Mouse (Mus musculus) intestine, embryonic 16.5 days (tissue): ENCODE results near the gene Rilp. TPM values are rescaled to one million over a fixed set of nuclear protein-coding genes. Genes with fewer than 3 reads are reported as not detected.

ENCODE experiments used
- ATAC-seq: fragments of 200-750 bp; cut with Nextera tagmentation; 2 replicates; pipeline ENCODE4 v1.8.0; 2017; ENCODE audit warnings: moderate TSS enrichment, moderate library complexity
- H3K27ac ChIP-seq: fragments of 300-500 bp; sonication (generic); 2 replicates; pipeline ENCODE4 v1.5.1; 2014; ENCODE audit warnings: mild to moderate bottlenecking, low read length
- H3K27me3 ChIP-seq: fragments of 300-500 bp; sonication (generic); replicated peaks from 2 replicates; pipeline ENCODE4 v1.6.1; 2014; ENCODE audit warnings: low read length, control low read depth, mixed read lengths; ENCODE audit not compliant: control insufficient read depth, insufficient read depth
- H3K36me3 ChIP-seq: fragments of 300-500 bp; sonication (generic); 2 replicates; pipeline ENCODE4 v1.6.1; 2014; ENCODE audit warnings: low read length, control low read depth; ENCODE audit not compliant: control insufficient read depth, insufficient read depth
- H3K4me1 ChIP-seq: fragments of 300-500 bp; sonication (generic); 2 replicates; pipeline ENCODE4 v1.6.1; 2014; ENCODE audit warnings: low read length, control low read depth, mixed read lengths; ENCODE audit not compliant: control insufficient read depth, insufficient read depth
- H3K4me2 ChIP-seq: fragments of 300-500 bp; sonication (generic); 2 replicates; pipeline ENCODE4 v1.6.1; 2014; ENCODE audit warnings: low read depth, low read length, control low read depth
- H3K4me3 ChIP-seq: fragments of 300-500 bp; sonication (generic); 2 replicates; pipeline ENCODE4 v1.5.1; 2014; ENCODE audit warnings: mild to moderate bottlenecking, low read length
- H3K9ac ChIP-seq: fragments of 300-500 bp; sonication (generic); 2 replicates; pipeline ENCODE4 v1.6.1; 2014; ENCODE audit warnings: low read depth, low read length
- H3K9me3 ChIP-seq: fragments of 300-500 bp; sonication (generic); 2 replicates; pipeline ENCODE4 v1.6.1; 2016; ENCODE audit warnings: low read length, control low read depth; ENCODE audit not compliant: control insufficient read depth
- WGBS: fragments of 180-500 bp; shearing (Covaris S2); extraction: QIAGEN DNeasy Blood & Tissue Kit; methylation state at CpG from one replicate; pipeline ENCODE4 v1.1.7; 2014; 5-methylcytosine and 5-hydroxymethylcytosine counted together
- polyA plus RNA-seq: library from polyadenylated mRNA; unstranded; fragments of >200 nt; fragmentation: Nextera tagmentation; extraction: Ambion mirVana; gene quantifications from 2 replicates; pipeline ENCODE4 v1.2.1, GENCODE M21; 2015

Gene Rilp
- polyA plus RNA-seq, 1 experiment from 2014 or later: 2.4 TPM

- H3K9ac ChIP-seq: no peak within 1 kb of the TSS
- H3K4me2 ChIP-seq: no peak within 1 kb of the TSS
- peaks cover 7% of the 10 kb centered on the region for H3K36me3 ChIP-seq
- 0 out of 2 replicates have a peak within 1 kb of the TSS, but pooled peaks have one; percentile 7 for H3K4me3 ChIP-seq
- peaks cover 19% of the 10 kb centered on the region for H3K4me1 ChIP-seq
- no peaks in the 10 kb centered on the region for H3K27me3 ChIP-seq
- H3K27ac ChIP-seq: no peak within 1 kb of the TSS
- ATAC-seq: no peak
- H3K9me3 ChIP-seq: no peaks in the 10 kb centered on the region
- WGBS: 62% methylated on average over 8 of the region's 8 CpGs
Measured at GRCm38 (mm10) chr11:75513336-75513735, 3.4 kb downstream of the Rilp start, which contains the start of gene Scarf1. TSS of gene Scarf1 (plus strand) at chr11:75513540.

- no peaks in the 10 kb centered on the region for H3K36me3 ChIP-seq
- H3K4me3 ChIP-seq: no peak overlapping the region
- H3K27ac ChIP-seq: no peak overlapping the region
- no peaks in the 10 kb centered on the region for H3K9me3 ChIP-seq
- no peak overlapping the region for H3K9ac ChIP-seq
- H3K4me2 ChIP-seq: no peak overlapping the region
- 93% methylated on average over 25 of the region's 25 CpGs for WGBS
- ATAC-seq: no peak
- peaks cover 3% of the 10 kb centered on the region; the same call in 1 of the 2 replicates for H3K4me1 ChIP-seq
- H3K27me3 ChIP-seq: no peaks in the 10 kb centered on the region
Measured at GRCm38 (mm10) chr11:75515186-75515585, 5.3 kb downstream of the Rilp start.

- no peaks in the 10 kb centered on the region for H3K4me1 ChIP-seq
- no peak overlapping the region for H3K27ac ChIP-seq
- WGBS: 74% methylated on average over 15 of the region's 15 CpGs
- no peaks in the 10 kb centered on the region for H3K9me3 ChIP-seq
- H3K4me3 ChIP-seq: no peak overlapping the region
- no peaks in the 10 kb centered on the region for H3K27me3 ChIP-seq
- H3K4me2 ChIP-seq: no peak overlapping the region
- ATAC-seq: no peak
- H3K9ac ChIP-seq: no peak overlapping the region
- H3K36me3 ChIP-seq: no peaks in the 10 kb centered on the region
Measured at GRCm38 (mm10) chr11:75519834-75520633, 10.1 kb downstream of the Rilp start.

GRCm38 (mm10) chr11:75521609-75522008, 11.7 kb downstream of the Rilp start:
- no peak overlapping the region for H3K4me2 ChIP-seq
- H3K36me3 ChIP-seq: no peaks in the 10 kb centered on the region
- no peak overlapping the region for H3K9ac ChIP-seq
- no peaks in the 10 kb centered on the region for H3K27me3 ChIP-seq
- ATAC-seq: no peak
- no peak overlapping the region for H3K4me3 ChIP-seq
- WGBS: 86% methylated on average over 4 of the region's 4 CpGs
- no peaks in the 10 kb centered on the region for H3K9me3 ChIP-seq
- H3K4me1 ChIP-seq: no peaks in the 10 kb centered on the region
- H3K27ac ChIP-seq: no peak overlapping the region

GRCm38 (mm10) chr11:75522793-75523192, 12.9 kb downstream of the Rilp start:
- 86% methylated on average over 2 of the region's 2 CpGs for WGBS
- ATAC-seq: no peak
- H3K4me2 ChIP-seq: no peak overlapping the region
- H3K4me1 ChIP-seq: no peaks in the 10 kb centered on the region
- H3K4me3 ChIP-seq: no peak overlapping the region
- H3K27ac ChIP-seq: no peak overlapping the region
- no peaks in the 10 kb centered on the region for H3K9me3 ChIP-seq
- no peak overlapping the region for H3K9ac ChIP-seq
- no peaks in the 10 kb centered on the region for H3K36me3 ChIP-seq
- H3K27me3 ChIP-seq: no peaks in the 10 kb centered on the region

GRCm38 (mm10) chr11:75525531-75526125, 15.7 kb downstream of the Rilp start:
- H3K27ac ChIP-seq: no peak overlapping the region
- no peaks in the 10 kb centered on the region for H3K36me3 ChIP-seq
- no peaks in the 10 kb centered on the region for H3K9me3 ChIP-seq
- H3K9ac ChIP-seq: no peak overlapping the region
- no peaks in the 10 kb centered on the region for H3K27me3 ChIP-seq
- no peak for ATAC-seq
- H3K4me1 ChIP-seq: no peaks in the 10 kb centered on the region
- 85% methylated on average over 15 of the region's 15 CpGs for WGBS
- H3K4me3 ChIP-seq: no peak overlapping the region
- H3K4me2 ChIP-seq: no peak overlapping the region

GRCm38 (mm10) chr11:75526943-75527342, 17.0 kb downstream of the Rilp start:
- H3K36me3 ChIP-seq: no peaks in the 10 kb centered on the region
- no peak overlapping the region for H3K9ac ChIP-seq
- H3K4me3 ChIP-seq: no peak overlapping the region
- no peaks in the 10 kb centered on the region for H3K27me3 ChIP-seq
- no peaks in the 10 kb centered on the region for H3K4me1 ChIP-seq
- 84% methylated on average over 6 of the region's 6 CpGs for WGBS
- ATAC-seq: no peak
- H3K4me2 ChIP-seq: no peak overlapping the region
- H3K9me3 ChIP-seq: no peaks in the 10 kb centered on the region
- H3K27ac ChIP-seq: no peak overlapping the region

GRCm38 (mm10) chr11:75529771-75530170, 19.9 kb downstream of the Rilp start:
- ATAC-seq: no peak
- WGBS: 32% methylated on average over 4 of the region's 4 CpGs

GRCm38 (mm10) chr11:75530325-75530724, 20.4 kb downstream of the Rilp start:
- H3K4me3 ChIP-seq: peak overlapping the region; percentile 72
- no peaks in the 10 kb centered on the region for H3K27me3 ChIP-seq
- WGBS: 0% methylated on average over 10 of the region's 10 CpGs
- H3K27ac ChIP-seq: no peak overlapping the region
- H3K9me3 ChIP-seq: no peaks in the 10 kb centered on the region
- no peaks in the 10 kb centered on the region for H3K36me3 ChIP-seq
- peak overlapping the region; percentile 82 for H3K4me2 ChIP-seq
- ATAC-seq: peak; percentile 41; the same call in 1 of the 2 replicates
- H3K4me1 ChIP-seq: peaks cover 12% of the 10 kb centered on the region
- peak overlapping the region; percentile 83 for H3K9ac ChIP-seq

More at GRCm38 (mm10) chr11:75529771-75530170, 19.9 kb downstream of the Rilp start:
- Histone ChIP-seq H3K9me3 (no peaks in the 10 kb centered on the region), H3K4me3 (no peak overlapping the region), H3K27me3 (no peaks in the 10 kb centered on the region), H3K4me1 (peaks cover 9% of the 10 kb centered on the region), H3K4me2 (no peak overlapping the region), H3K9ac (no peak overlapping the region), H3K36me3 (no peaks in the 10 kb centered on the region), H3K27ac (no peak overlapping the region)
